Comparison of ENCODE assay signal across 17 mouse cellular contexts in the genomic region with DNA sequence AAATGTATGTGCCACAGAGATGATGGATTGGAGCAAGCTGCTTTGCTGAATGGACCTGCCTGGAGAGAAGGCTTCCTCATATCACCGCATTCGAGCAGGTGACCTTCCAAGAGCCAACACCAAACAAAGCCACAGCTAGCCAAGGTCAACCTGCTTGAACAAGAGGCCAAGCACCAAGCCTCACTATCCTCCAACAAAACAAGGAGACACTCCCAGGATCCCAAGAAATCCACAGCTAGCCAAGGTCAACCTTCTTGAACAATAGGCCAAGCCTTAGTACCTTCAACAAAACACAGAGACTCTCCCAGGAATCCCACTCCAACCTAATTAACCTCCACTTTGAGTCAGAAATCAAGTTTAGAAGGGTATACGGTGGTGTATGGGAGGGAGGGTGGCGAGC.
"Had no signal": no experiment of that assay in that cellular context is flagged by ENCODE, and none has a peak within 500 bp of the region (broad histone marks: within the 10 kb centered on the region; RNA-seq: fewer than 3 reads in every experiment).

No protein-coding gene starts in this region.

- H3K27me3 ChIP-seq: limb, embryonic 13.5 days; liver, embryonic 13.5 days had no signal

- DNase-seq: kidney, postnatal 25 days; layer of hippocampus, adult 9-11 months; liver; liver, embryonic 13.5 days; lung, adult 2 months; lung, postnatal 14 days; lung, postnatal 4 days; midbrain, embryonic 14.5 days; thymus, adult 2 months; thymus, postnatal 14 days; thymus, postnatal 4 days had no signal

- H3K9ac ChIP-seq: limb, embryonic 13.5 days; liver, embryonic 13.5 days had no signal

- H3K36me3 ChIP-seq: limb, embryonic 10.5 days had no signal

- H3K4me1 ChIP-seq: limb, embryonic 10.5 days; limb, embryonic 13.5 days had no signal

- H3K27ac ChIP-seq: kidney, postnatal 0 days; layer of hippocampus, adult 2 months; limb, embryonic 10.5 days; limb, embryonic 13.5 days; liver, embryonic 13.5 days; stomach, postnatal 0 days had no signal

- H3K4me2 ChIP-seq: limb, embryonic 13.5 days; liver, embryonic 13.5 days; midbrain, embryonic 11.5 days had no signal

- H3K9me3 ChIP-seq: limb, embryonic 10.5 days; limb, embryonic 13.5 days; liver, embryonic 13.5 days had no signal

- H3K4me3 ChIP-seq: layer of hippocampus, adult 2 months; limb, embryonic 10.5 days; limb, embryonic 13.5 days; liver, embryonic 13.5 days had no signal
